ENCODE assay signal across 10 mouse cellular contexts in the genomic region with DNA sequence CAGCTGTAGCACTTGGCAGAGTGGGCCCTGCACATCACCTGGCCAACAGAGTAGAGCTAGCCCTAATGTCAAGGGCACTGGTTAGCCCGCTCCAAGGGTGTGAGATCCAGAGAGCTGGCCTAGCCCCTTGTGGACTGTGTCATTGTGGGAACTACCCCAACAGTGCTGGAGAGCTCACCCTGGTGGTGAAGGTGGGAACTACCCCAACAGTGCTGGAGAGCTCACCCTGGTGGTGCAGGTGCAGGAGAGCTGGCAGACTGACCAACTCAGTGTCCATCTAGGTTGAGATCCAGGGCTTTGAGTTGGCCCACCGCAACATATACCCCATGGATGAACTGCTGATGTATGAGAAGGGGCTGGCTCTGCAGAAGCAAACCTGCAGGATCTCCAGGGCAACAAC.
DNase-seq lines count a peak whose midpoint lies in the region; ATAC-seq and TF ChIP-seq lines count a peak whose summit lies in the region.
"Had no signal": no experiment of that assay in that cellular context is flagged by ENCODE, and none has a peak within 500 bp of the region (broad histone marks: within the 10 kb centered on the region; RNA-seq: fewer than 3 reads in every experiment).

No protein-coding gene starts in this region.

- ATAC-seq in hindbrain, postnatal 0 days, result no peak
- ATAC-seq in hindbrain, embryonic 11.5 days (ENCODE audit: low FRiP score), result no peak
- no peak for ATAC-seq in megakaryocyte, adult 5-6 weeks (ENCODE audit: poor library complexity, severe bottlenecking)
- no peak for ATAC-seq in Patski
- ATAC-seq: forebrain, embryonic 13.5 days; midbrain, embryonic 15.5 days had no signal

- no peak overlapping the region for H3K4me3 ChIP-seq in hindbrain, postnatal 0 days (ENCODE audit: low read length)
- no peak overlapping the region for H3K4me3 ChIP-seq in hindbrain, embryonic 11.5 days (ENCODE audit: low read depth, low read length)
- peak overlapping the region; percentile 17 for H3K4me3 ChIP-seq in megakaryocyte, embryonic 14.5 days (replicated peaks)
- H3K4me3 ChIP-seq: forebrain, embryonic 13.5 days; limb, embryonic 15.5 days; midbrain, embryonic 15.5 days had no signal

- POLR2A ChIA-PET in Patski (lab: Charles Lee), result no interaction called here

- H3K9me3 ChIP-seq in hindbrain, postnatal 0 days (ENCODE audit: low read length), result no peaks in the 10 kb centered on the region
- no peaks in the 10 kb centered on the region for H3K9me3 ChIP-seq in hindbrain, embryonic 11.5 days (ENCODE audit: control insufficient read depth, low read length)
- peaks cover 12% of the 10 kb centered on the region for H3K9me3 ChIP-seq in megakaryocyte, embryonic 14.5 days
- H3K9me3 ChIP-seq: forebrain, embryonic 13.5 days; limb, embryonic 15.5 days; midbrain, embryonic 15.5 days had no signal

- CTCF ChIA-PET in Patski (lab: Charles Lee), result interaction anchor here (1.5 kb wide), 1 partner anchor 11 kb away, joined by 3 read pairs; no protein-coding TSS in a partner anchor

- WGBS in hindbrain, postnatal 0 days, result 96% methylated on average over 2 of the region's 2 CpGs
- 87% methylated on average over 2 of the region's 2 CpGs for WGBS in hindbrain, embryonic 11.5 days

- no peak overlapping the region for H3K9ac ChIP-seq in hindbrain, postnatal 0 days (replicated peaks; ENCODE audit: low read length)
- H3K9ac ChIP-seq in hindbrain, embryonic 11.5 days (ENCODE audit: low read depth, low read length), result no peak overlapping the region
- H3K9ac ChIP-seq: forebrain, embryonic 13.5 days; limb, embryonic 15.5 days; midbrain, embryonic 15.5 days had no signal

- no peak overlapping the region for H3K4me2 ChIP-seq in hindbrain, postnatal 0 days (ENCODE audit: low read depth, low read length)
- no peak overlapping the region for H3K4me2 ChIP-seq in hindbrain, embryonic 11.5 days (replicated peaks; ENCODE audit: low read depth, low read length)
- H3K4me2 ChIP-seq: forebrain, embryonic 13.5 days; limb, embryonic 15.5 days; midbrain, embryonic 15.5 days had no signal

- in situ Hi-C loops in Patski (cut with MboI; ENCODE audit: low pct_unique_long_range_greater_than_20kb), result no loop called here

- no peaks in the 10 kb centered on the region for H3K27me3 ChIP-seq in hindbrain, postnatal 0 days (ENCODE audit: insufficient read depth, low read length)
- H3K27me3 ChIP-seq in hindbrain, embryonic 11.5 days (ENCODE audit: control insufficient read depth, insufficient read depth, low read length), result no peaks in the 10 kb centered on the region
- H3K27me3 ChIP-seq in megakaryocyte, embryonic 14.5 days (replicated peaks), result no peaks in the 10 kb centered on the region
- H3K27me3 ChIP-seq in Patski, result no peaks in the 10 kb centered on the region
- H3K27me3 ChIP-seq: forebrain, embryonic 13.5 days; limb, embryonic 15.5 days; midbrain, embryonic 15.5 days had no signal

- H3K36me3 ChIP-seq in hindbrain, postnatal 0 days (ENCODE audit: insufficient read depth, low read length), result no peaks in the 10 kb centered on the region
- H3K36me3 ChIP-seq in hindbrain, embryonic 11.5 days (ENCODE audit: control insufficient read depth, insufficient read depth, low read length), result no peaks in the 10 kb centered on the region
- H3K36me3 ChIP-seq in megakaryocyte, embryonic 14.5 days (replicated peaks; ENCODE audit: low read length), result no peaks in the 10 kb centered on the region
- H3K36me3 ChIP-seq: limb, embryonic 15.5 days; midbrain, embryonic 15.5 days had no signal

- no peak for DNase-seq in hindbrain, postnatal 0 days (ENCODE audit: low spot score)
- no peak for DNase-seq in hindbrain, embryonic 11.5 days (ENCODE audit: low spot score)
- no peak for DNase-seq in Patski (ENCODE audit: low read depth, low spot score)
- DNase-seq in lung, postnatal 10 days, result peak; percentile 9
- no peak for DNase-seq in cerebellum, adult 9-10 months

- H3K4me1 ChIP-seq in hindbrain, postnatal 0 days (ENCODE audit: insufficient read depth, low read length), result no peaks in the 10 kb centered on the region
- no peaks in the 10 kb centered on the region for H3K4me1 ChIP-seq in hindbrain, embryonic 11.5 days (replicated peaks; ENCODE audit: control insufficient read depth, insufficient read depth, low read length)
- no peaks in the 10 kb centered on the region for H3K4me1 ChIP-seq in megakaryocyte, embryonic 14.5 days
- H3K4me1 ChIP-seq: forebrain, embryonic 13.5 days; limb, embryonic 15.5 days had no signal

- no peak overlapping the region for H3K27ac ChIP-seq in hindbrain, postnatal 0 days
- H3K27ac ChIP-seq in hindbrain, embryonic 11.5 days (ENCODE audit: low read depth, low read length), result no peak overlapping the region
- H3K27ac ChIP-seq: forebrain, embryonic 13.5 days; limb, embryonic 15.5 days; midbrain, embryonic 15.5 days had no signal

- peak; percentile 36 for TF ChIP-seq CTCF in hindbrain, postnatal 0 days (IDR thresholded peaks at IDR 0.05; ENCODE audit: low read depth)
- peak; percentile 31 for TF ChIP-seq CTCF in Patski (IDR thresholded peaks at IDR 0.05)
